Mouse (Mus musculus): ENCODE measurements around the gene Lancl3. TPM values are rescaled to one million over a fixed set of nuclear protein-coding genes. Genes with fewer than 3 reads are reported as not detected.
"Not testable (repeated sequence)": the region's sequence is repeated elsewhere in the genome, so short reads cannot be mapped to it uniquely, and the experiment has no call there.

The Lancl3 gene
- polyA plus RNA-seq, 1 experiment from 2014 or later = 0.75 TPM

DNA sequence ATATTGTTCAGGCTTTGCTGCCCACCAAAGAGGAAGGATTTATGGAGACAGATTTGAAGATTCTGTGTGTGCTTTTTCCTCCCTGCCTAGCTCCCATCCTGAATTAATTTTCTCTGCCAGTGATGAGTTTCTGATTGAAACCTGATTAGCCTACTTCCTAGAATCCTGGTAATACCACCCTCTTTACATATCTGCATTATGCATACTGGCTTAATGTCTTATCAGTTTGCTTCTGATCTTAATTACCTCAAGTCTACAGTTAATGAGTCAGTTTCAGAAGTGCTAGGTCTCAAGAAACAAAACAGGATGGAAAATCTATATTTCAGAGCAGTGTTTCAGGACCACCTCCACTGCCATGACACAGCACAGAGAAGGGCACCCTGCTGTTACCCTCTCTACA lies 116.8 kb downstream of the Lancl3 start:
- not testable (repeated sequence) for DNase-seq (ENCODE audit: low spot score); H3K4me1 ChIP-seq (replicated peaks; ENCODE audit: control insufficient read depth, insufficient read depth, low read length); H3K36me3 ChIP-seq (ENCODE audit: control insufficient read depth, insufficient read depth, low read length); H3K4me3 ChIP-seq (ENCODE audit: low read depth, low read length); H3K9me3 ChIP-seq (ENCODE audit: control insufficient read depth, low read length); H3K27me3 ChIP-seq (ENCODE audit: control insufficient read depth, insufficient read depth, low read length); H3K4me2 ChIP-seq (ENCODE audit: low read depth, low read length, severe bottlenecking); ATAC-seq (replicated peaks; ENCODE audit: low FRiP score); H3K27ac ChIP-seq (ENCODE audit: low read depth, low read length); H3K9ac ChIP-seq (ENCODE audit: low read length)

Other genes with a start within 250 kb of the Lancl3 start
- gene Fthl17b, start 236.9 kb upstream of the Lancl3 start, polyA plus RNA-seq (2014; fragmentation: Nextera tagmentation; extraction: Ambion mirVana) = not detected in 2 replicates
- gene Fthl17c, start 223.3 kb upstream of the Lancl3 start, polyA plus RNA-seq (2014; fragmentation: Nextera tagmentation; extraction: Ambion mirVana) = not detected in 2 replicates
- not detected in 2 replicates for gene Fthl17d, start 213.1 kb upstream of the Lancl3 start, polyA plus RNA-seq (2014; fragmentation: Nextera tagmentation; extraction: Ambion mirVana)
- not detected in 2 replicates for gene Fthl17e, start 166.4 kb upstream of the Lancl3 start, polyA plus RNA-seq (2014; fragmentation: Nextera tagmentation; extraction: Ambion mirVana)
- gene Fthl17f, start 136.9 kb upstream of the Lancl3 start, polyA plus RNA-seq (2014; fragmentation: Nextera tagmentation; extraction: Ambion mirVana) = not detected in 2 replicates
- not detected in 2 replicates for gene 4930402K13Rik, start 95.3 kb upstream of the Lancl3 start, polyA plus RNA-seq (2014; fragmentation: Nextera tagmentation; extraction: Ambion mirVana)
- gene Gm14862, start 57.0 kb downstream of the Lancl3 start, polyA plus RNA-seq (2014; fragmentation: Nextera tagmentation; extraction: Ambion mirVana) = not detected in 2 replicates
- 3.9 and 4.7 TPM in 2 replicates for gene Xk, start 72.9 kb downstream of the Lancl3 start, polyA plus RNA-seq (2014; fragmentation: Nextera tagmentation; extraction: Ambion mirVana)
- not detected in 2 replicates for gene H2al1m, start 83.9 kb downstream of the Lancl3 start, polyA plus RNA-seq (2014; fragmentation: Nextera tagmentation; extraction: Ambion mirVana)
- gene H2al1k, start 150.7 kb downstream of the Lancl3 start, polyA plus RNA-seq (2014; fragmentation: Nextera tagmentation; extraction: Ambion mirVana) = not detected in 2 replicates

Data from forebrain, embryonic 11.5 days (tissue).